Mouse (Mus musculus): ENCODE measurements around the gene Ctnna2. TPM values are rescaled to one million over a fixed set of nuclear protein-coding genes. Genes with fewer than 3 reads are reported as not detected.

Gene Ctnna2
- total RNA-seq, 2 experiments from 2014 or later, result 1.6 to 1.7 TPM

DNA sequence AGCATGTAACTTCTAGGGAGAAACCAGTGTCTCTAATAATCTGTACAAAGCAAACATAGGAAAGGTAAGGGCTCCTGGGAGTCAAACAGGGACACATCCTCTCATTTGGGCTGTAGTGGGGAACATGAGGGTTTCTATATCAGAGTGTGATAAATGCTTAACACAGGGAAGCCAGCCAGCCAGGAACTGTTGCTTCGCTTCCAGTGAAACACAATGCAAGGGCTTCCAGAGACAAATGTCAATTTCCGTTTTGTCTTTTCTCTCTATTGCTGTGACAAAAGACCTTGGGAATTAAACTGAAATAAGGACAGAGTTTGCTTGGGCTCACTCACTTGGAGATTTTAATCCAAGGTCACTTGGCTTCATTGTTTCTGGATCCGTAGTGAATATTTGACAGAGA, 162.4 kb downstream of the Ctnna2 start:
- DNase-seq, result no peak

DNA sequence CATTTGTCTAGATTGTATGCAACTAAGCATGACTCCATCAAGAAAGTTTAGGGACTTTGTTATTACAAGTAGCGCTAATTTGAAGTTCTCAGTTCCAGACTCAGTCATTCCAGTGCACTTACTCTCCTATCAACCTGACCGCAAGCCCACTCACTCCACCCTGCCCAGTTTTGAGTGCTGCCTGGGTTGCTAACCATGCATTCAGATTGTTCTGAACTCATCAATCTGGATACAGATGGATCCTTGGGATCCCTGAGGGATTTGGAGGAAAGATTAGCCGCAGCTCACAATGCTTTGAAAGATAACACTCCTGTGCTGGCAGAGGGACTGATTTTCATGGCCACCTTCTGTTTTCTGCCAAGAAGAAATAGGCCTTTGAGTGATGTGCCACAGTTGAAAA, 168.5 kb downstream of the Ctnna2 start:
- no peak for DNase-seq

DNA sequence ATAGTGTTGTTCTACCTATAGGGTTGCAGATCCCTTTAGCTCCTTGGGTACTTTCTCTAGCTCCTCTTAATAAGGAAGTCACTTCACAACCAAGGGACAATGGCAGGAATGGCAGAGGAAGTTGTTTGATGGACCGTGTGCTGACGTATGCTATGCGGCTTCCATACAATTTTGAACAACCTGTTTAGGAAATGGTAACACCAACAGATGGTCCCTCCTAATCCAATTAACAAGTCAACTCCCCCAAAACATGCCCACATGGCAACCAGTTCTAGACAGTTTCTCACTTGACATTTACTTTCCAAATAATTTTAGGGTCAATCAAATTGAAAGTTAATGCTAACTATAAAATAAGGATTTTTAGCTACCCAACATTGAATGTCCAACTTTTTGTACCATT, 176.9 kb downstream of the Ctnna2 start:
- no peak for DNase-seq

DNA sequence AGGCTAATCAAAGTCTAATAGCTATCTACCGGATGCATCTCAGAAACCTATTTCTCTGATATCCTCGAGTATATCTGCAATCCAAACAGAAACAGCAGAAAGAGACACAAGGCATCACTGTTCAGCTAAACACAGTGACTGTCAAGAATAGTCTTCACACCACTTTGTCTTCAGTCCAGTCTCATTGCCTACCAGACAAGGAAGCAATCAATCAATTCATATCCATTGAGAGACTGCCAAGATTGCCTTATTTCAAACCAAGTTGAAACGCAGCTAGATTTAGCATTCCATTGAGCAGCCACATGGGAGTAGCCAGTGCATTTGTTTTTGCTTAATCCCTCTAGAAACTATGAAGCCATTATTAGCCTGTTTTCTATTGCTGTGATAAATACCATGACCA, 196.2 kb downstream of the Ctnna2 start:
- DNase-seq, result no peak

DNA sequence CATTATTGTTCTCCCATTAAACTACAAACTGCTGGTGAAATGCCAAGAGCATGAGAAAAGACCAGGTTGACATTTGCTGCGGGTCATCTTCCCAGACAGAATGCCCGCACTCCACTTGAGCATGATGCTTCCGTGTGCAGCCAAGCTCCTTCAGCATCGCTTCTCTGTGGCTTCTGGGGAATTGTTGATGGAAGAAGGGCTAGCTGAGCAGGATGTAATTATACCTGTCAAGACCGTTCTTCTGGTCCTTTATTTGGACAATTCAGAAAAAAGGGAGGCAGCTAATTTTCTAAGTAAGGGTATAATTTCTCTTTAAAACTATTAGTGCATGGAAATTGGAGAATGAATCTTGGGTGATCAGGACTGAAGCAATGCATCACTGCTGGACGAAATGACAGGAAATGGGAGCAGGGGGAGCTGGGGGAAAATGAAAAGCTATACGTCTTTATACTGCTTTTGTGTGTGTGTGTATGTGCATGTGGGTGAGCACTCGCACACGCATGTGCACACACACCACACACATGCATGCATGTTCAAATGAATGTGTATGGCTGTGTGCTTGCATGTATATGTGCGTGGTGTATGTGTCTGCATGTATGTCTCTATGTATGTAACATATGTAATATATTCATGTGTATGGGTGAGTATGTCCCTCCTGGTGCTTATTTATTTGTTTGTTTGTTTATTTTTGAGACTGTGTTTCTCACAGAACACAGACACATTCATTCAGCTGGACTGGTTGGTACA, 211.0 kb downstream of the Ctnna2 start:
- DNase-seq, result no peak

DNA sequence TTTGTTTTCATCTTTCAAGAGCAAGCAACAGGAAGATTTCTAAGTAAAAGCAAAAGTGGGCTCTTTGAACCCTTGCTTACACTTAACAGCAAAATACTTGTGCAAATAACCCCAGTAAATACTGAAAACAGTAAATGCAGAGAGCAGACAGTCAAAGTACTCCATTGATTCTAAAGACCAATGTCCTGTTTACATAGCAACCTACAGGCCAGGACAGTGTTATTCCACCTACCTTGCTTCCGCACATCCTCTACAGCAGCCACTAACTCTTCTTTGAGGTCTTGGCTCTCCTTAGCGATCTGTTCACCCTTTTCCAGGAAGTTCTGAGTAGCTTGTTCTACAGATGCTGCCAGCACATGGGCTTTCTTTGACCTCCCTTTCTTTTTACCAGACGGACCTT, 221.3 kb downstream of the Ctnna2 start:
- no peak for DNase-seq

DNA sequence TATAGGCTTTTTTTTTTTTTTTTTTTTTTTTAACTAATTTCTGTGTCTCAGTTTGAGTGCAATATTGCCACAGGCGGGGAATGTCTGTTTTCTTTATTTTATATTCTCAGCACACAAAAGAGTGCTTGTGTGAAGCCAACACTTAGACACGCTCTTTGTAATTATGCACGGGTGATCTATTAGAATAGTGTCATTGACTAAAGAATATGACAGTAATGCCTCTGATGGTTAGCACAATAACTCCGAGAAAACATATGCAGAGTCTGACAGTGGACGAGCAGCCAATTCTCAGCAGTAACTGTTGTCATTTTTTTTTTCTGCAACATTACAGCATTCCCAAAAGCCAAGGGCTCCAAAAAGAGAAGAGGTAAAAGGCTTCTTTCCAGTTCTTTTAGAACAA, 234.1 kb downstream of the Ctnna2 start:
- DNase-seq, result no peak

DNA sequence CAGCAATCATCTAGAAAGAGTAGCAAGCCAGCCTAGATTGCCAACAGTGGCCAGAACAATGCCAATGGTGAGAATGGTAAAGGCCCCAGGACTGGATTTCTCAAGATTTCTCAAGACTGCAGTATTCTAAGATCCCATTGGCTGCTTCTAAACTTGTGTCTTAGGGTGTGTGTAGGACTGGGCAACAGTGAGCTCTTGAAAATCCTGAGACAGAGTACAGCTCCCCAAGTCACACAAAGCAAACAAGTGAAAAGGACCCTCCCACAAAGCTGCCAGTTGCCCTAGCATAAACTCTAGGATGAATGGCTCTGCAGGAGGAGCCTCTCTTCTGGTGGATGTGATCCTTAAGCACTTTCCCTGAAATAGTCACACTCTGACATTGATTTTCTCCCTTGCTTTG, 235.8 kb downstream of the Ctnna2 start:
- no peak for DNase-seq

DNA sequence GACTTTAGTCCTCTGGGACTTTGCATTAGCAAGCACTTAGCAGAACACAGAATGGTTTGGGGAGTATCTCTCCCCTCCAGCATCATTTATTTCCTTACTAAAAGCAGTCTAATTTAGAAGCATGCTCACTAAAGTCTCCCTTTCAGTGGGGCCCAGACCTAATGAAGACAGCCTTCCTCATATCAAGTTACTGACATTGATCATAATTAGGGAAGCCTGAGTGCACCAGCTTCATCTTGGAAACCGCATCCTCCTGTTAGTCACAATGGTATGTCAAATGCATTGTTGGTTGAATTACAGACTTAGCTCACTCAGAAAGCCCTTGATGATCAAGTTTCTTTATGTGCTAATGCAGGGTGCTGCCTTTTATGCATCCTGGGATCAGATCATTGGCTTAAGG, 236.5 kb downstream of the Ctnna2 start:
- DNase-seq, result no peak

DNA sequence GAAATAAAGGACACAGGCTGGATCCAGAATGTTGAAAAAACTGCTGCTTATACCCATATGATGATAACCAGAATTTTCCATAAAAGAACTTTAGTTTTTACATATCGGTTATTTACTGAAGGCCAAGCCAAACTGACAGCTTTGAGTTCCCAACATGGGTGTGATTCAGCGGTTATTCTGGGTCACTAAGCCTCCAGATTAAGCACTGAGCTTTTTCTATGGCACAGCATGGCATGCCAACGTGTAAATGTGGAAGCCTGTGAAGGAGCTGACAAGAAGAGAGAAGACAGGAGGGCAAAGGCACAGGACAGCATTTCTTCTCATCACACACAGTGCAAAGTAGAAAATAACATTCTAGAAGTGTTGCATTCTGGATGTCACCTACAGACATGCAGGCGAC, 240.9 kb downstream of the Ctnna2 start:
- DNase-seq, result no peak

DNA sequence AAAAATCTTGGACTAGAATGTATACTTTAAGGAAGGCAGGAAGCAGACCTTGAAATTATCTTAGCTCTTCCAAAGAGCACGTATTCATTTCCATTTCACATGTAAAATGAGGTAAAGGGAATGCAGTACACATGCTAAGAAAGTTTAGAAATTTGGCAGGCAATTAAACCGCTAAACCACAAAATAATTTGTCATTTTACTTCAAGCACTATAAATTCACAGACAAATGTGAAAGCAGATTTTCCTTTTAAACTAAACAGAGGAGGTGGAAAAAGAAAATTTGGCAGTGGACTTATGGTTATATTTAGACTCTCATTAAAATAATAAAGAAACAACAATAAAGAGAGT, 254.6 kb downstream of the Ctnna2 start:
- no peak for DNase-seq

DNA sequence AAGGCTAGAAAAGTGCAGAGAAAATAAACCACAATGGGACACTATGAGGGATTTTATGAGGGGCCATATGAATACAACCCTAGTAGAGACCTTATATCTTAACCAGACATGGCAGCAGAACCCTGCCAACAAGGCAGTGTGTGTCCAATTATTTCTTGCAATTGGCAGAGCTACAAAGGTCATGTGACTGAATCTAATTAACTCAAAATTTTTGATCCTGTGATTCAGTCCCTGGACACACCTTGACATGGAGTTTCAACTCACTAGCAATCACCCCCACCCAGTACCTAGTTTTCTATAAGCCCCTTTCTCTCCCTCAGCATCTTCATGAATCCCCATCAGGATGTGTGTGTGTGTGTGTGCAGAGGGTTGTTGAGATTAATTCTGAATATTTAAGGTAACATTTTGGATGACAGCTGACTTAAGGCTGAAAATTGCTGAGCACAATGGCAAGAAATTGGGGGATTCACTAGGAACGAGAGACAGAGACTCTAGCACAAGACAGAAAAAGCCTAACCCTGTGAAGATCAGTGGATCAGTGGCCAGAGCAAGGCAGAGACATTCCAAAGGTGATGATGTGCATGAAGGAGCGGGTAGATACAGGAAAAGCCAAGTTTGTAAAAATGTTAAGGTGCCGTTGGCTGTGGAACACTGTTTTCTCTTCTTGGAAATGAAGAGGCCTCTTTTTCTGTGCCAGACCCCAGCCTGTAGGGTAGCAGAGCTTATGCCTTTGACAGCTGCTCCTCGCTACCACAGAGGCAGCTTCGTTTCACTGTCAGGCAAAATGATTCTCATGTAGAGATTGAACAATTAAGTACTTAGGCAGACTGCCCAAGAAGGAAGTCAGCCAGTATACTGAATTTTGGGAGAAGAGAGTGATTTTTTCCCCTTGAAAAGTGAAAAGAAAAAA, 255.2 kb downstream of the Ctnna2 start:
- DNase-seq, result no peak

DNA sequence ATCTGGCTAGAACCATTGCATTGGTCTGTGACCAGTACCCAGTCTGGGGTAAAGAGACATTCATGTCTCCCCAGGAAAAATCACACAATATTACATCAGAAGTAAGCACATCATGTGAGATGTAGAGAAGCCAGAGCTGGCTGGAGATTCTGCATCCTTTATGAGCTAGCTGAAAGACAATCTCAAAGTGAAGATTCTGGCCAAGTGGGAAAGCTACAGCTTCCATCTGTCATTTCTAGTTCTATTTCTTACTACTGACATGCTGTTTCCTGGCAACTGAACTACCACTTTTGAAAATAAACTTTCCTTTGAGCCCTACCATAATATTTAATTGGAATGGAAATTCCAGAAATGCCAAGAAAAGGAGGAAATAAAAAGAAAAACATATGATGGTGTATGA, 285.4 kb downstream of the Ctnna2 start:
- no peak for DNase-seq

DNA sequence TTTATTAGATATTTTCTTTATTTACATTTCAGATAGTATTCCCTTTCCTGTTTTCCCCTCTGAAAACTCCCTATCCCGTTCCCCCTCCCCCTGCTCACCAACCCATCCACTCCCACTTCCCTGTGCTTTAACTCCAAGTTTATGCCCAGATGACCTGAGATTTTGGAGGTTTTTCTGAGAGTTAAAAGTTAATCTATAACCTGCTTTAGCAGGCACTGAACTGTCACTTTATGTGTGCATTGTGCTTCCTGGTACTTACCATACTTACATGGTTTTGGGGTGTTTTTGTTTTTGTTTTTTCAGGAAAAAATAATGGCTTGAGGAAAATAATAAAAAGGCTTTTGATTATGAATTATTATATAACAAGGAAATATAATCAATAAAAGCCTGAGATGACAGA, 292.3 kb downstream of the Ctnna2 start:
- no peak for DNase-seq

DNA sequence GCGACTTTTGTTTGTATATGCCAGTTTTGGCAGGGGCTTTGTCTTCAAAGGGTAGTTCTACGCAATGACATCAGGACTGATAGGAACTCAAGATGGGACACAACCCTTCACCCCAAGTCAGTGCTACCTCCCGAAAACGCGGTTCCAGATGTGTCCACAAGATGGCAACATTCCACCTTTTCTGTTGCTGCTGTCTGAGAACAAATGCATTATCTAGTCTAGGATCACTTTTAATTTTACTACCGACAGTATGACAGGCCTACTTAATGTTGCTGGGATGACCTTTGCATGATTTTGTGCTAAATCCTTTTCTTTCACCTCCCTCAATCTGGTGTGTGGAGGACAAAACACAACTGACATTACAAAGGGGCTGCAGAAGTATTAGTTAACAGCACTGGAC, 329.4 kb downstream of the Ctnna2 start:
- DNase-seq, result peak; percentile 49 to 58

DNA sequence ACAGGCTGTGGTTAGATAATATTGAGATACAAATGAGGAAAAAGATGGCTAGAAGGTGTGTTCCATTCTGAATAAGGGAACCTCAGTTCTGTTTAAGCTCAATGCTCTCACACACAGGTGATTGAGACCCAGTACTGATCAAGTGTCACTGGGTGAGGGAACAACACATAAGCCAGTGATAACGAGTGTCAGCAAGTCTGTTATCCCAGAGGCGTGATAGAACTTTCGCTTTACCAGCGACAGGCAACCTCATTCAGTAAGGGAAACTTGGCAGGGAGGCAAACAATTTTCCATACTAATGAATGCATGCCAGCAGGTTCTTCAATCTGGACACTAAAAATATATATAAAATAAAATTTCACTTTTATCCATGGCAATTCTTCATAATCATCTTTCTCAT, 334.9 kb downstream of the Ctnna2 start:
- DNase-seq, result no peak

DNA sequence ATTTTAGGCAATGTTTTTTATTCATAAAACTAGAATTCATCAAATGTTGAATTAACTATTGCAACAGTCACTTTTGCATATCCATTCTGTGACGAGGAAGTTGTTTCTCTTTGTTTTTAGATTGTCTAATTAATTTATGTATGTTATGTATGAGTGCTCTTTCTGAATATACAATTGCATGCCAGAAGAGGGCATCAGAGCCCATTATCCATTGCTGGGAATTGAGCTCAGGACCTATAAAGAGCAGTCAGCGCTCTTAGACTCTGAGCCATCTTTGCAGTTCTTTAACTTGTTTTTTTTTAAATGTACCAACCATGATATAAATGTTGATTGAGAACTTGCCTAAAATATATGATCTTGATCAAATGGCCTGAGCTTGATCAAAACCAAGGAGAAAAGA, 340.7 kb downstream of the Ctnna2 start:
- DNase-seq, result no peak

DNA sequence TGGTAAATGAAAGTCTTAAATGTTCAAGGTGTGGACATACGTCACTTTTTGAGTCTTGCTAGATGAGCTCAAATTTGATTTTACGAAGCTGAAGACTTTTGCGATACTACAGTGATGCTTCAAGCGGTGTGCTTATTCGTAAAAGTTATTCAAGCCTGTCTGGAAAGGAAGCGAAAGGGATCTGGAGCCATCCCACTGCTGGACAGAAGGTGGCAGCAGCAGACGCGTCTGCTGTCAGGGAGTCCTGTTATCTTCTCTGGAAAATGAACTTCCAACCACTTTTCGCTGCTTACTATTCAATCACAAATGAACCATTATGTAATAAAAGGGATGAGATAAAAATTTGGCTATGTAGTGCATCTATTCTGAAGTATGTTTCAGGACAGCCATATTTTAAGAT, 345.5 kb downstream of the Ctnna2 start:
- DNase-seq, result peak; percentile 26 to 56

DNA sequence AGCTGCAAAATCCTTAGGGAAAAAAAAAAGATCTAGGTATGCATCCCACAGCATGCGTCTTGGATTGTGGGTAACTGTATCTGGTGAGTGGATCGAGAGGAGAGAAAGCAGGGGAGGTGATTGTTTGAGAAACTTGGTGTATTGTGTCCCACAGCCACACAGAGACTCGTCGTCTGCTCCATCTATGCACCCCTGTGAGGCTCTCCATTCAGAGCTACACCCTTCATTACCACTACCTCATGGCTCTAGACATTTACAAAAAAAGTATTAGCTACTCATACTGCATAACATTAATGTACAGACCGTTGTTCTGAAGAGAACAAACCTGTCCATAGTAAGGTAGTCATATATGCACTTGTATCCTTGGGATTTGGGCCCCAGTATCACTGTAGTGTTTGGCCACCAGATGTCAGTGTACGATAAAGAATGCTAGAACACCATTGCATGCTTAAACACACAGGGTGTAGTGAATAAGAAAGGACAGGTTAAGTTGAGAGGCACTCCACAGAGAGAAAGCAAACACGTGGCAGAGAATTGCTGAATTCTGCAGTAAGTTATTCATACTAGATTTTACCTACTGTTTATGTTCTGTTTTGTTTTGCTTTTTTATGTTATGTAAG, 350.8 kb downstream of the Ctnna2 start:
- no peak for DNase-seq

DNA sequence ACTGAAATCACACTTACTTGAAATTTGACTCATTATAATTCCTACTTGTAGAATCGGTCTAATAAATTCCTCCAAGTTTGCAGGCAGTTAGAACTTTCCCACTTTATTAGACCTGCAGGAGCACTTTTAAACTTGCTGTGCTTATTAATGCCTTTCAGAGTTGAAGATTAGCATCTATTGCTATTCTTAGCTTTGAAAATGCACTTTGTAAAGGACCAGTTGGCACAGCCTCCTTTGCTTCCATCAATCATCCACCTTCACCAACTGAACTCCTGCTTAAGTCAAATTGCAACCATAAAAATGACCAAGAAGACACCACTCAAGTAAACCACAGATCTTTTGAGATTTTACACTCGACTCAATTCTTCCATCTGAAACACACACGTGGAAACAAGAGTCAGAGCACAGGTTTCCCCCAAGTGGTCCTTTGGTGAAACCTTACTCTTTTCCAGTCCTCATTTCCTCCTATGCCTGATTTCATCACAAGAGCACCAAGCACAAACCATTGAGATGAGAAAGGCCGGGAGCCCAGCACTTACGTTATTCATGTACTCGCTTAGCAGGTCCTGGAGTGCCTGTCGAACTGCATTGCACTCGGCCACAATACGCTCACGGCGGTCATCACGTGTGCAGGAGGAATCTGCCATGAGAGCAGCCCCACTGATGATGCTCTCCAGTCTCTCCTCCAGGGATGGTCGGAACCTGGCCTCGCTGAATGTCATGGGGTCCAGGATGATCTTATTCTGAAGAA, 374.7 kb downstream of the Ctnna2 start:
- no peak for DNase-seq

DNA sequence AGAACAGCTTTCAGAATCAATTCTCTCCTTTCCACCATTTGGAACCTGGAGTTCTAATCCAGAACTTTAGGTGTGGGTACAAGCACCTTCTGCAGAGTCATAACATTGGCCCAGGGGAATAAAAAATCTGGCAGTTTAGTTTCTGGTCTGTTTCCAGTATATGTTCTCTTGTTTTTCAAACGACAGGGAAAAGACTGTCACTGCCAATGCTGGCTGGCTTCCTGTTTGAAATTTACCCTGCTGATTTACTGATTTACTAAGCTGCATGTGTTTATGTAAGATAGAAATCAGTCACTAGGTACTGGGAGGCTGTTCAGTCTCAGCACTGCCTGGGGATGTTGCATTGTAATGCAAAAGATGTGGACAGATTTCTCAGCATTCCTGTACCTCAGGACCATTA, 375.6 kb downstream of the Ctnna2 start:
- no peak for DNase-seq

DNA sequence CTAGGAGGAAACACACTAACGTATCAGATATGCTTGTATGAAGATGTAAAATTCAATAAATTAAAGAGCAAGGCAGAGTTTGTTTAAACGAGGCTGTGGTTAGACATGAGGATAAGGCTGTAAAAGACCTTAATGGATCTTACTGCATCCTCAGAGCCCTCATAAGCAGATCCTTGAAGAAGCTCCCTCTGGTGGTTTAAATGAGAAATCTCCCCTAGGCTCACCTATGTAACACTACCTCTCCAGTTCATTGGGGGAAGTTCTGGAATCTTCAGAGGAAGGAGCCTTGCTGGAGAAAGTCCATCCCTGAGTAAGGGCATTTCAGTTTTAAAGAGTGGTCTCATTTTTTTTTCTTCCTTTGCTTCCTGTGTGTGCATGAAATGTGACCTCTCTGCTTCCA, 380.3 kb downstream of the Ctnna2 start:
- DNase-seq, result no peak

DNA sequence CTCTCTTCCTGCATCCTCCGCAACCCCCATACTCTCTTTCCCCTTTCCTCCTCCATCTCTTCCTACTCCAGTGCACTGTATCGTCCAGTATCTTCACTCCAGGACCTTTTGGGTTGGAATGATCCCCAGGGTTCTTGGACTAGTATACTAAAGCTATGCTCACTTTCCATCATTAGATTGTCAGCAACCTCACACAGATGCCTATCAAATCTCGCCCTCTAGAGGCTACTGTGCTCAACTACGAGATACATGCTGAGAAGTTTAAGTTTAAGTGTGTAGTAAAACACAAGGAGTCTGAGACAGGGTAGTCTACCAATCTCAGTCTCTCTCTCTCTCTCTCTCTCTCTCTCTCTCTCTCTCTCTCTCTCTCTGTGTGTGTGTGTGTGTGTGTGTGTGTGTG, 396.9 kb downstream of the Ctnna2 start:
- DNase-seq, result peak in 1 of 2 experiments; percentile 2

Data from adrenal gland, postnatal 36 days (tissue).